Mouse (Mus musculus): Measurements from ENCODE around the gene Ssc5d. TPM values are rescaled to one million over a fixed set of nuclear protein-coding genes. Genes with fewer than 3 reads are reported as not detected.

Ssc5d gene
- polyA plus RNA-seq, 1 experiment from 2014 or later, result 0.91 TPM

- no peak overlapping the region for H3K9ac ChIP-seq (ENCODE audit: low read length)
- WGBS, result 58% methylated on average over 2 of the region's 2 CpGs
Measured at GRCm38 (mm10) chr7:4947855-4948254, 22.3 kb downstream of the Ssc5d start.

GRCm38 (mm10) chr7:4948386-4948785 lies 22.8 kb downstream of the Ssc5d start:
- 89% methylated on average over 6 of the region's 6 CpGs for WGBS
- Histone ChIP-seq H3K4me3 (ENCODE audit: low read depth, low read length) (no peak overlapping the region), H3K4me1 (replicated peaks; ENCODE audit: control insufficient read depth, insufficient read depth, low read length) (no peaks in the 10 kb centered on the region), H3K27ac (ENCODE audit: low read depth, low read length) (no peak overlapping the region), H3K36me3 (ENCODE audit: control insufficient read depth, insufficient read depth, low read length) (no peaks in the 10 kb centered on the region), H3K4me2 (ENCODE audit: low read depth, low read length, severe bottlenecking) (no peak overlapping the region), H3K9ac (ENCODE audit: low read length) (no peak overlapping the region), H3K27me3 (ENCODE audit: control insufficient read depth, insufficient read depth, low read length) (no peaks in the 10 kb centered on the region), H3K9me3 (ENCODE audit: control insufficient read depth, low read length) (no peaks in the 10 kb centered on the region)
- DNase-seq (ENCODE audit: low spot score) (no peak), ATAC-seq (replicated peaks; ENCODE audit: low FRiP score) (no peak)

More at GRCm38 (mm10) chr7:4947855-4948254, 22.3 kb downstream of the Ssc5d start:
- Histone ChIP-seq H3K4me1 (replicated peaks; ENCODE audit: control insufficient read depth, insufficient read depth, low read length) (no peaks in the 10 kb centered on the region), H3K27ac (ENCODE audit: low read depth, low read length) (no peak overlapping the region), H3K27me3 (ENCODE audit: control insufficient read depth, insufficient read depth, low read length) (no peaks in the 10 kb centered on the region), H3K4me3 (ENCODE audit: low read depth, low read length) (no peak overlapping the region), H3K36me3 (ENCODE audit: control insufficient read depth, insufficient read depth, low read length) (no peaks in the 10 kb centered on the region), H3K9me3 (ENCODE audit: control insufficient read depth, low read length) (no peaks in the 10 kb centered on the region), H3K4me2 (ENCODE audit: low read depth, low read length, severe bottlenecking) (no peak overlapping the region)
- ATAC-seq (replicated peaks; ENCODE audit: low FRiP score), result no peak
- no peak for DNase-seq (ENCODE audit: low spot score)

GRCm38 (mm10) chr7:4950561-4951342 lies 25.2 kb downstream of the Ssc5d start:
- H3K36me3 ChIP-seq (ENCODE audit: control insufficient read depth, insufficient read depth, low read length), result no peaks in the 10 kb centered on the region
- no peaks in the 10 kb centered on the region for H3K9me3 ChIP-seq (ENCODE audit: control insufficient read depth, low read length)
- 89% methylated on average over 19 of the region's 19 CpGs for WGBS

GRCm38 (mm10) chr7:4953815-4954445 lies 28.3 kb downstream of the Ssc5d start:
- no peaks in the 10 kb centered on the region for H3K9me3 ChIP-seq (ENCODE audit: control insufficient read depth, low read length)
- DNase-seq (ENCODE audit: low spot score) (no peak), ATAC-seq (replicated peaks; ENCODE audit: low FRiP score) (no peak)
- no peak overlapping the region for H3K4me3 ChIP-seq (ENCODE audit: low read depth, low read length)
- H3K4me2 ChIP-seq (ENCODE audit: low read depth, low read length, severe bottlenecking), result no peak overlapping the region
- H3K27ac ChIP-seq (ENCODE audit: low read depth, low read length), result no peak overlapping the region
- H3K9ac ChIP-seq (ENCODE audit: low read length), result no peak overlapping the region
- H3K27me3 ChIP-seq (ENCODE audit: control insufficient read depth, insufficient read depth, low read length), result no peaks in the 10 kb centered on the region
- 30% methylated on average over 10 of the region's 10 CpGs for WGBS
- no peaks in the 10 kb centered on the region for H3K4me1 ChIP-seq (replicated peaks; ENCODE audit: control insufficient read depth, insufficient read depth, low read length)
- no peaks in the 10 kb centered on the region for H3K36me3 ChIP-seq (ENCODE audit: control insufficient read depth, insufficient read depth, low read length)

More at GRCm38 (mm10) chr7:4950561-4951342, 25.2 kb downstream of the Ssc5d start:
- H3K4me1 ChIP-seq (replicated peaks; ENCODE audit: control insufficient read depth, insufficient read depth, low read length), result no peaks in the 10 kb centered on the region
- no peak for DNase-seq (ENCODE audit: low spot score)
- no peaks in the 10 kb centered on the region for H3K27me3 ChIP-seq (ENCODE audit: control insufficient read depth, insufficient read depth, low read length)
- no peak overlapping the region for H3K9ac ChIP-seq (ENCODE audit: low read length)
- no peak overlapping the region for H3K4me2 ChIP-seq (ENCODE audit: low read depth, low read length, severe bottlenecking)
- H3K4me3 ChIP-seq (ENCODE audit: low read depth, low read length), result no peak overlapping the region
- no peak for ATAC-seq (replicated peaks; ENCODE audit: low FRiP score)
- no peak overlapping the region for H3K27ac ChIP-seq (ENCODE audit: low read depth, low read length)

GRCm38 (mm10) chr7:4957361-4957760 lies 31.8 kb downstream of the Ssc5d start:
- Histone ChIP-seq H3K4me3 (ENCODE audit: low read depth, low read length) (no peak overlapping the region), H3K9ac (ENCODE audit: low read length) (no peak overlapping the region), H3K27me3 (ENCODE audit: control insufficient read depth, insufficient read depth, low read length) (no peaks in the 10 kb centered on the region), H3K4me1 (replicated peaks; ENCODE audit: control insufficient read depth, insufficient read depth, low read length) (no peaks in the 10 kb centered on the region), H3K36me3 (ENCODE audit: control insufficient read depth, insufficient read depth, low read length) (no peaks in the 10 kb centered on the region), H3K4me2 (ENCODE audit: low read depth, low read length, severe bottlenecking) (no peak overlapping the region), H3K9me3 (ENCODE audit: control insufficient read depth, low read length) (no peaks in the 10 kb centered on the region), H3K27ac (ENCODE audit: low read depth, low read length) (no peak overlapping the region)
- 84% methylated on average over 10 of the region's 10 CpGs for WGBS
- DNase-seq (ENCODE audit: low spot score), result no peak
- no peak for ATAC-seq (replicated peaks; ENCODE audit: low FRiP score)

GRCm38 (mm10) chr7:4963527-4963926 lies 37.9 kb downstream of the Ssc5d start:
- no peak for ATAC-seq (replicated peaks; ENCODE audit: low FRiP score)
- H3K27me3 ChIP-seq (ENCODE audit: control insufficient read depth, insufficient read depth, low read length), result no peaks in the 10 kb centered on the region
- H3K36me3 ChIP-seq (ENCODE audit: control insufficient read depth, insufficient read depth, low read length), result no peaks in the 10 kb centered on the region
- no peak overlapping the region for H3K4me2 ChIP-seq (ENCODE audit: low read depth, low read length, severe bottlenecking)
- WGBS, result 71% methylated on average over 5 of the region's 5 CpGs
- H3K9me3 ChIP-seq (ENCODE audit: control insufficient read depth, low read length), result no peaks in the 10 kb centered on the region
- no peak overlapping the region for H3K27ac ChIP-seq (ENCODE audit: low read depth, low read length)
- no peak overlapping the region for H3K4me3 ChIP-seq (ENCODE audit: low read depth, low read length)
- DNase-seq (ENCODE audit: low spot score), result no peak
- no peaks in the 10 kb centered on the region for H3K4me1 ChIP-seq (replicated peaks; ENCODE audit: control insufficient read depth, insufficient read depth, low read length)
- no peak overlapping the region for H3K9ac ChIP-seq (ENCODE audit: low read length)

GRCm38 (mm10) chr7:4964272-4964671 lies 38.7 kb downstream of the Ssc5d start, which contains the start of gene Sbk2:
Sbk2 (minus strand) TSS chr7:4964406.
- no peak within 1 kb of the TSS for H3K27ac ChIP-seq (ENCODE audit: low read depth, low read length)
- no peak within 1 kb of the TSS for H3K4me2 ChIP-seq (ENCODE audit: low read depth, low read length, severe bottlenecking)
- H3K4me1 ChIP-seq (replicated peaks; ENCODE audit: control insufficient read depth, insufficient read depth, low read length), result no peaks in the 10 kb centered on the region
- DNase-seq (ENCODE audit: low spot score) (peak; percentile 68), ATAC-seq (replicated peaks; ENCODE audit: low FRiP score) (peak; percentile 53; the same call in 1 of the 2 replicates)
- H3K27me3 ChIP-seq (ENCODE audit: control insufficient read depth, insufficient read depth, low read length), result no peaks in the 10 kb centered on the region
- H3K9ac ChIP-seq (ENCODE audit: low read length), result no peak within 1 kb of the TSS
- no peak within 1 kb of the TSS for H3K4me3 ChIP-seq (ENCODE audit: low read depth, low read length)
- no peaks in the 10 kb centered on the region for H3K9me3 ChIP-seq (ENCODE audit: control insufficient read depth, low read length)
- WGBS, result 6% methylated on average over 10 of the region's 10 CpGs
- H3K36me3 ChIP-seq (ENCODE audit: control insufficient read depth, insufficient read depth, low read length), result no peaks in the 10 kb centered on the region

GRCm38 (mm10) chr7:4964988-4965387 lies 39.4 kb downstream of the Ssc5d start:
- WGBS, result 80% methylated on average over 5 of the region's 5 CpGs
- Histone ChIP-seq H3K36me3 (ENCODE audit: control insufficient read depth, insufficient read depth, low read length) (no peaks in the 10 kb centered on the region), H3K4me1 (replicated peaks; ENCODE audit: control insufficient read depth, insufficient read depth, low read length) (no peaks in the 10 kb centered on the region), H3K27ac (ENCODE audit: low read depth, low read length) (no peak overlapping the region), H3K4me2 (ENCODE audit: low read depth, low read length, severe bottlenecking) (no peak overlapping the region), H3K4me3 (ENCODE audit: low read depth, low read length) (no peak overlapping the region), H3K9ac (ENCODE audit: low read length) (no peak overlapping the region), H3K9me3 (ENCODE audit: control insufficient read depth, low read length) (no peaks in the 10 kb centered on the region), H3K27me3 (ENCODE audit: control insufficient read depth, insufficient read depth, low read length) (no peaks in the 10 kb centered on the region)
- ATAC-seq (replicated peaks; ENCODE audit: low FRiP score), result no peak
- DNase-seq (ENCODE audit: low spot score), result no peak
